Mouse (Mus musculus): ENCODE data around the gene Sh2d3c. TPM values are rescaled to one million over a fixed set of nuclear protein-coding genes. Genes with fewer than 3 reads are reported as not detected.

Gene Sh2d3c
- polyA plus RNA-seq (2012; fragmentation: generic; extraction: Trizol), result 10 to 100 TPM in 1 of 2 experiments, under 1 TPM in 1; 0.83 to 15.9 TPM

DNA sequence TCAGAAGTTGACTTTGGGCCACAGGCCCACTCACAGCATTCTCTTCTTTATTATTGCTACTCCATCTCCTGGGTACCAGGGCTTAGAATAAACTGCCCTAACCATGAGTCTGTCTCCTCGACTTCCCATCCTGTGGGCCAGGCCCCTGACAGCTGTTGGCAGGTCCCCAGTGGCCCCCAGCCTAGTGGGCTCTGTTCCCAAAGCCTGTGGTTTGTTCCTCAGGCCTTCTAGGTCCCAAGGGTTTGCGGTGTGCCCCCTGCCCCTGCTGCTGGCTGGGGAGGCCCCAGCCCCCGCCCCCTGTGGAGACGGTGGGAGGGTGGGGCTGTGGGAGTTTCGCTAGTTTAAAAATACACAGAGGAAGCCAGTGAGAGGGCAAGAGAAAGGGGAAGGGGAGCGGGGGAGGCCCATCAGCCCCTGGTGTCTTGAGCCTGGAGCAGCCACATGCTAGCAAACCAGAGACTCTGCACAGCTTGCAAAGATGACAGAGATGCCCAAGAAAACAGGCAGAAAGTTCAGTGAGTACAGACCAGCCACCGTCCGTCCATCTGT, at the start of gene Sh2d3c:
Sh2d3c (plus strand) TSS at position 375 of the 549 bp plus-strand sequence.

DNA sequence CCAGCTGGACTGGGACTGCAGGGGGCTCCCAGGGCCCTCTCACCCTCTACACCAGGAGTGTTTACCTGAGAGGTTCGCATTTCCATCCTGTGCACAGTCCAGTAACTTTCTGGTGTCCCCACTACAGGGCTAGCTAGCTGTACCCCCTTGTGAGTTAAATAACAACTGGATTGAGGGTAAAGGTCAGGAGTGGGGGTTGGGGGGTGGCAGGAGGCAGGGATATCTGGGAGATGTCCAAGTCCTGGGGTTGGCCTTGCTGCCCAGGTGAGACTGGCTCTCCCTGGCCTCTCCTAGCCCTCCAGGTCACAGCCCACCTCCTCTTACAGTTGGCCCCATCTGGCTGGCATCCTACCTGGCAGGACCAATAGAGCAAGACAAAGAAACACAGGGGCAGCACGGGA, 16.8 kb upstream of the Sh2d3c start, which contains the start of gene Fpgs:
Fpgs (minus strand) TSS at position 125 of the 401 bp plus-strand sequence.

DNA sequence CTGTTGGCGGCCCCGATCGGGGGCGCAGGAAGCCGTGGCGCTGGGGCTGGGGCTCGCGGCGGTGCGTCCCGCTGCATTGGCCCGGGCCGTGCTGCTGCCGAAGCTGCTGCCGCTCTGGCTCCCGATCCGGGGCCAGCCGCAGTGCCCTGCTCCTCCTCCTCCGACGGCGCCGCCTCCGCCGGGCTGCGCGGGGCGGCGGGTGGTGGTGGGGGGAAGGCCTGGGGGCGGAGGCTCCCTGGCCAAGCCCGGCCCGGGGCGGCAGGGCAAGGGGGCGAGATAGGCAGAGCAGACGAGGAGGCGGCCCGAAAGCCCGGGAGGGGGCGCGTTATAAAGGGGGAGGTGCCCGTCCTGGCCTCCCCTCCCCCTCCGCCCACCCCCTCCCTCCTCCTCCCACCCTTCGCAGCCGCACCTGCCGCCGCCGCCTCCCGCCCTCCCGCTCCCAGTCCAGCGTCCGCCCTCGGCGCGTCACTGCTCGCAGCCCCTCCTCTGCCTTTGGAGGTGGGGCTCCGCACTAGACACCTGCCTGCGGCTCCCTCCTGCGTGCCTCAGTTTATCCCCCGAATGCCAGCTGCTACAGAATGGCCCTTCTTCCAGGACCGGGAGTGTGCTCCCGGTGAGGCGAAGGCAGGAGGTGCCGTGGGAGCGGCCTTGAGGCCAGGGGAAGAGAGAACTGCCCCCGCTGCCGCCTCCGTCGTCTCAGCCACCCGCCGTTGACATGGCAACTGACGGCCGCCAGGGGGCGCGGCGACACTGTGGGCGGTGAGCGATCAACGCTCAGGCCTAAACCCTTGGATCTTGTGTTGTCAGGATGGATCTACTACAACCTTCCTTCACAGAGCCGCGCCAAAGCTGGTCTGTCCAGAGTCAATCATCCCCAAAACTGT, 7.7 kb upstream of the Sh2d3c start, which contains the start of gene Cdk9:
Cdk9 (minus strand) TSS at position 143 of the 884 bp plus-strand sequence.

DNA sequence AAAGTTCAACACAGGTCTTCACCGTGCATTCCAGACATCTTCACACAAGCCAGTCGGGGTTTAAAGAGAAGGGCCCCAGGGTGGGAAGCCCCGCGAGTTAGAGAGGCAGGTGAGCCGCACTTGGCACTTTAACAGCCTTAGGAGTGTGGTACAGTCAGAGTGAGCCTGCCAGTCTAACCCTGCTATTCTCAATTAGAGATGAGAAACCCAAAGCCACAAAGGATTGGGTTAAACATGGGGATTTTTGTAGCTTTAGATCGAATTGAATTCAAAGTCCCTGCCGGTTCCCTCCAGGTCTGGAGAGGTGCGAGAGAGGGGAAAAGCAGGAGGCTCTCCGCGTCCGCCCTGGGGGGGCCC, 20.0 kb downstream of the Sh2d3c start, which contains the start of gene 6330409D20Rik:
6330409D20Rik (minus strand) TSS at position 101 of the 357 bp plus-strand sequence.

DNA sequence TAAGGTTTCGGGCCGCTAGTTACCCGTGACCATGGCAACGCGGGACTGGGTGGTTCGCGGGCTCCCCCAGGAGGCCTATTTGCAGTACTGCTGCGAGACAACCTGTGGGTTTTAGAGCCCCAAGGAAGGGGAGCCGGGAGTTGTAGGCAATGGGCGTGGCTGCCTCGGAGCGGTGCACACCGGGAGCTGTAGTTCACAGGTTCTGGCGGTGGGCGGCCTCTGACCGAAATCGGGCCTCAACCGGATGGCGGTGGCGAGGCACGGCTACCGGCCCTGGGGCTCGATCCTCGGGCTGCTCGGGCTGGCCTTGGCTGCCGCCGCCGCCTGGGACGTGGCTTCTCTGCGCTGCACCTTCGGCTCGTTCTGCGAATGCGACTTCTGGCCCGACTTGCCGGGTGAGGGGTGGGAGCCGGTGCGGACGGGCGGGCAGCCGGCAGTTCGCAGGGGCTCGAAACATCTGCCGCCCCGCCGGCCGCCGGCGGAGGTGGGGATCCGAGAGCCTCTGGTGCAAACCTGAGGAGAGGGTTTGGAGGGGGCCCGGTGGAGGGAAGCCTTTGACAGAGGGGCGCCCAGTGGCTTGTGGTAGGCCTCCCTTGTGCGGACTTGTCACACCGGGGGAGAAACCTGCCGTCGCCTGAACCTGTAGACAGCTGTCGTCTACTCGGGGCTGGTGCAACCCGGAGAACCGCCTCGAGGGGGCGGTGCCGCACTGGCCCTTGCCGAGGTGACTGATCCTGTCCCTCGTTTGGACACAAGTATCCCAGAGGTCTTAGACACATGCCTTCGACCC, 36.4 kb downstream of the Sh2d3c start, which contains the start of gene Tor2a:
Tor2a (plus strand) TSS at position 179 of the 790 bp plus-strand sequence.

DNA sequence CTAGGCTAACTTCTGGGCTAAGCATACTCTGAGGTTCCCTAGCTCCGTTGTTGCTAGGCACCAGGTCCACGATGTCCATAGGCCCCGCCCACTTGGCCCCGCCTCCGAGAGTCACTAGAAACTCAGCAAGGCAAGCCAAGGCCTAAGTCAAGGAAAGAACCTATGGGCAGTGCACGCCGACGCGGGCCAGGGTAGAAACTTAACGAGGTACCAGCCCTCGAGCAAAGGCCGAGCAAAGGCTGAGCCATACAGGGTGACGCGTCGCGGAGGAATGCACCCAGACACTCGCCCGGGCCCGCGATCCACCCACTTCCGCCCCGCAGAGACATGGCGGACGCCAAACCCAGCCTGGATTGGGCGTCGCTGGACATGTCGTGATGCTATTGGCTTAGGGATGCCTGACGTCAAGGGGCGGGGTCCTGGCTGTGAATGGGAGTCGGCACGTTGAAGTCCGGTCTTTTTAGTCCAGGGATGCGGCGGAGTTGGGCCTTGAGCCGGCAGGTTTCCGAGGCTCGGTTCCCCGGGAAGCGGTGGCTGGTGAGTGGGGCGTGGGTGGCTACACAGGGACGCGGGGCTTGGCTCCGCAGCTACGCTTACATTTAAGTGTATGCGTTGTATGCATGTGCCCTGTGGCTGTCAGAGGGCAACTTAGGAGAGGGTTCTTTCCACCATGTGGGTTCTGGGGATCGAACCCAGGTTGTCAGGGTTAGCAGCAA, 54.7 kb downstream of the Sh2d3c start, which contains the start of the genes Ttc16 and Ptrh1:
Ttc16 (minus strand) TSS at position 275 of the 716 bp plus-strand sequence.
Ptrh1 (plus strand) TSS at position 428 of the 716 bp plus-strand sequence.

DNA sequence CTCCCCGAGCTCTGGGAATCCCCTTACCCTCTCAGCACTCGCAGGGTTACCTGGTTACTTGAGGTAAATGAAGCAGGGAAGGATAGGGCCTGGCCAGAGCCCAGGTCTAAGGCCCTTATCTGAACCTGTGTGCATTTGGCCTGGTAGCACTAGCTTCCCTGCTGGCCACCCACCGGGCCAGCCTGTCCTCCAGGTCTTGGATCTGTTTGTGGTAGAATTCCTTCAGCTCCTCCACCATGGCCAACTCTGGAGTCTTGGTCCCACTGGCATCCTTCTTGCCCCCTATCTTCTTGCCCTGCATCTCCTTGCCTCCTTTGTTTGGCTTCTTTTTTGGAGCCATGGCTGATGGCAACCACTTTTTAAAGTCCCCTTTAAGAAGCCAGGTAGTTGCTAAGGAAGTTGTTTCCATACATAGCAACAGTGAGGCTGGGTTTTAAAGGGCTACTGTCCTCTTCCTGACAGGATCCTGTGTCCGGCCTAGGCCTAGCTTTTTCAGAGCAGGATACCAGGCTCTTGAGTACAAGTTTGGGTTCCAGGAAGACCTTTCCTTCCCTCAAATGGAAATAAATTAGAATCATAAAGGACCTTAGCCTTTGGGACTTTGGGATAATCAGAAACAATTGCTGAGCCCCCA, 63.3 kb downstream of the Sh2d3c start, which contains the start of gene Cfap157:
Cfap157 (minus strand) TSS at position 381 of the 634 bp plus-strand sequence.

Other genes with a start within 250 kb of the Sh2d3c start
- 10 to 100 TPM in 1 of 2 experiments, 1 to 10 TPM in 1; 1.3 to 21.5 TPM for gene Fam102a, start 185.7 kb upstream of the Sh2d3c start, polyA plus RNA-seq (2012; fragmentation: generic; extraction: Trizol)
- 10 to 100 TPM; 67.1 to 95.0 TPM for gene Dpm2, start 150.2 kb upstream of the Sh2d3c start, polyA plus RNA-seq (2012; fragmentation: generic; extraction: Trizol)
- gene Pip5kl1, start 146.3 kb upstream of the Sh2d3c start, polyA plus RNA-seq (2012; fragmentation: generic; extraction: Trizol), result under 1 TPM in 1 of 2 experiments, not detected in 1; 0.11 TPM
- gene 9430097D07Rik, start 145.4 kb upstream of the Sh2d3c start, polyA plus RNA-seq (2012; fragmentation: generic; extraction: Trizol), result under 1 TPM; 0.04 to 0.06 TPM
- gene St6galnac4, start 134.0 kb upstream of the Sh2d3c start, polyA plus RNA-seq (2012; fragmentation: generic; extraction: Trizol), result 10 to 100 TPM; 23.5 to 26.1 TPM
- 10 to 100 TPM; 34.3 to 60.3 TPM for gene St6galnac6, start 121.3 kb upstream of the Sh2d3c start, polyA plus RNA-seq (2012; fragmentation: generic; extraction: Trizol)
- gene Ak1, start 99.3 kb upstream of the Sh2d3c start, polyA plus RNA-seq (2012; fragmentation: generic; extraction: Trizol), result 100 to 1,000 TPM in 1 of 2 experiments, 10 to 100 TPM in 1; 96.3 to 173 TPM
- gene Eng, start 74.5 kb upstream of the Sh2d3c start, polyA plus RNA-seq (2012; fragmentation: generic; extraction: Trizol), result 1 to 10 TPM; 2.5 to 6.9 TPM
- 10 to 100 TPM; 19.7 to 19.9 TPM for gene Fpgs, start 16.9 kb upstream of the Sh2d3c start, polyA plus RNA-seq (2012; fragmentation: generic; extraction: Trizol)
- 10 to 100 TPM; 48.2 to 76.9 TPM for gene Cdk9, start 8.0 kb upstream of the Sh2d3c start, polyA plus RNA-seq (2012; fragmentation: generic; extraction: Trizol)
- gene 6330409D20Rik, start 20.0 kb downstream of the Sh2d3c start, polyA plus RNA-seq (2012; fragmentation: generic; extraction: Trizol), result under 1 TPM in 1 of 2 experiments, not detected in 1; 0.31 TPM
- gene Tor2a, start 36.2 kb downstream of the Sh2d3c start, polyA plus RNA-seq (2012; fragmentation: generic; extraction: Trizol), result 10 to 100 TPM; 20.9 to 46.0 TPM
- gene Ttc16, start 54.6 kb downstream of the Sh2d3c start, polyA plus RNA-seq (2012; fragmentation: generic; extraction: Trizol), result under 1 TPM; 0.04 to 0.38 TPM
- 100 to 1,000 TPM in 1 of 2 experiments, 10 to 100 TPM in 1; 25.5 to 106 TPM for gene Ptrh1, start 54.7 kb downstream of the Sh2d3c start, polyA plus RNA-seq (2012; fragmentation: generic; extraction: Trizol)
- under 1 TPM; 0.42 to 0.48 TPM for gene Cfap157, start 63.4 kb downstream of the Sh2d3c start, polyA plus RNA-seq (2012; fragmentation: generic; extraction: Trizol)
- gene Stxbp1, start 126.2 kb downstream of the Sh2d3c start, polyA plus RNA-seq (2012; fragmentation: generic; extraction: Trizol), result 10 to 100 TPM; 11.8 to 23.7 TPM
- 100 to 1,000 TPM; 154 to 177 TPM for gene Fam129b, start 155.1 kb downstream of the Sh2d3c start, polyA plus RNA-seq (2012; fragmentation: generic; extraction: Trizol)
- gene Rpl12, start 240.5 kb downstream of the Sh2d3c start, polyA plus RNA-seq (2012; fragmentation: generic; extraction: Trizol), result 1,000 to 10,000 TPM; 3,072 to 3,868 TPM
- 10 to 100 TPM in 1 of 2 experiments, 1 to 10 TPM in 1; 3.3 to 13.3 TPM for gene Lrsam1, start 240.6 kb downstream of the Sh2d3c start, polyA plus RNA-seq (2012; fragmentation: generic; extraction: Trizol)